Comparison of ENCODE assay signal across 28 mouse cellular contexts in the genomic region with DNA sequence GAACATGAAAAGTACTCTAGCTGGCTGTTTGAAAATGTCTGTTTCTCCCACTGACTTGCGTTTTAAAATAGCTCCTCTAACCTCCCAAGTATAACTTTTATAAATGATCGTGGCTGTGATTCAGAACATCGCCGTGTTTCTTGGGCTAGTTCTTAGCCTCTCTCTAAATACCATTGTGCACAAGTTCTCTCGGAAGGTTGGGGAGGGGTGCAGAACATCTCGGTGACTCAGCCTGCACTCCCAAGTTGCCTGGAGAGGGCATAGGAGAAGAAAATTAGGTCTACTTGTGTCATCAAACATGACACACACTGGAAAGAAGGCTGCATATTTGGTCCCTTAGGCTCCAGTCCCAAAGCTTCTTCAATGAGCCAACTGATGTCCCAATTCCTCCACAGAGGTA. TPM values are rescaled to one million over a fixed set of nuclear protein-coding genes. Genes with fewer than 3 reads are reported as not detected.
A peak's percentile ranks its signal among the peaks of the same experiment; 100 is the strongest.
DNase-seq lines count a peak whose midpoint lies in the region; ATAC-seq and TF ChIP-seq lines count a peak whose summit lies in the region.
"Had no signal": no experiment of that assay in that cellular context is flagged by ENCODE, and none has a peak within 500 bp of the region (broad histone marks: within the 10 kb centered on the region; RNA-seq: fewer than 3 reads in every experiment).

No protein-coding gene starts in this region.

- no peak overlapping the region for H3K27ac ChIP-seq in midbrain, embryonic 11.5 days (ENCODE audit: low read depth, low read length)
- no peak overlapping the region for H3K27ac ChIP-seq in midbrain, postnatal 0 days (ENCODE audit: low read depth, low read length)
- H3K27ac ChIP-seq in embryonic fibroblast, embryonic 13.5 days (ENCODE audit: insufficient read depth, low read length) = peak overlapping the region; percentile 52; the same call in 1 of the 2 replicates
- H3K27ac ChIP-seq in limb, embryonic 10.5 days = no peak overlapping the region
- H3K27ac ChIP-seq: embryonic facial prominence, embryonic 10.5 days; embryonic facial prominence, embryonic 12.5 days; forebrain, embryonic 10.5 days; forebrain, embryonic 12.5 days had no signal

- TF ChIP-seq CTCF in midbrain, postnatal 0 days (IDR thresholded peaks at IDR 0.05) = no peak
- TF ChIP-seq CTCF in embryonic fibroblast, embryonic 13.5 days (IDR thresholded peaks at IDR 0.05; ENCODE audit: borderline replicate concordance, insufficient read depth, low read length) = no peak

- H3K36me3 ChIP-seq in midbrain, embryonic 11.5 days (ENCODE audit: control insufficient read depth, insufficient read depth, low read length) = no peaks in the 10 kb centered on the region
- no peaks in the 10 kb centered on the region for H3K36me3 ChIP-seq in midbrain, postnatal 0 days (ENCODE audit: insufficient read depth, low read length)
- H3K36me3 ChIP-seq in limb, embryonic 10.5 days = no peaks in the 10 kb centered on the region
- H3K36me3 ChIP-seq: embryonic facial prominence, embryonic 10.5 days; embryonic facial prominence, embryonic 12.5 days; forebrain, embryonic 10.5 days; forebrain, embryonic 12.5 days had no signal

- H3K9ac ChIP-seq in midbrain, embryonic 11.5 days (ENCODE audit: low read length) = no peak overlapping the region
- H3K9ac ChIP-seq in midbrain, postnatal 0 days (replicated peaks; ENCODE audit: low read length, poor library complexity, severe bottlenecking) = no peak overlapping the region
- H3K9ac ChIP-seq: embryonic facial prominence, embryonic 12.5 days; forebrain, embryonic 12.5 days had no signal

- ATAC-seq in midbrain, embryonic 11.5 days (ENCODE audit: low FRiP score) = no peak
- ATAC-seq in midbrain, postnatal 0 days (ENCODE audit: low FRiP score) = no peak
- ATAC-seq: forebrain, embryonic 14.5 days; forebrain, embryonic 16.5 days had no signal

- no peak for TF ChIP-seq POLR2A in embryonic fibroblast, embryonic 13.5 days (IDR thresholded peaks at IDR 0.05; ENCODE audit: low read depth, low read length)

- H3K4me2 ChIP-seq in midbrain, embryonic 11.5 days = no peak overlapping the region
- no peak overlapping the region for H3K4me2 ChIP-seq in midbrain, postnatal 0 days (ENCODE audit: low read depth, low read length, poor library complexity, severe bottlenecking)
- H3K4me2 ChIP-seq: embryonic facial prominence, embryonic 12.5 days; forebrain, embryonic 12.5 days had no signal

- peak; percentile 26 for DNase-seq in midbrain, embryonic 11.5 days (ENCODE audit: low spot score, missing footprints)
- DNase-seq in midbrain, postnatal 0 days (ENCODE audit: low spot score) = no peak
- DNase-seq in 3T3-L1 (ENCODE audit: low read depth, low spot score) (peak; percentile 29), NIH3T3 (ENCODE audit: low read depth) (peak; percentile 54)
- DNase-seq in kidney, postnatal 36 days = no peak
- DNase-seq in limb, embryonic 10.5 days (ENCODE audit: low spot score) = no peak
- DNase-seq: adrenal gland, adult 2 months; adrenal gland, postnatal 10 days; adrenal gland, postnatal 25 days; cerebellum, adult 11-12 months; cerebellum, adult 2 months; cerebellum, adult 9-10 months; cerebellum, postnatal 10 days; cerebellum, postnatal 25 days had no signal

- no peaks in the 10 kb centered on the region for H3K4me1 ChIP-seq in midbrain, embryonic 11.5 days (ENCODE audit: control insufficient read depth, insufficient read depth, low read length)
- H3K4me1 ChIP-seq in midbrain, postnatal 0 days (ENCODE audit: insufficient read depth, low read length) = no peaks in the 10 kb centered on the region
- peaks cover 4% of the 10 kb centered on the region for H3K4me1 ChIP-seq in embryonic fibroblast, embryonic 13.5 days (ENCODE audit: control insufficient read depth, insufficient read depth, low read length)
- H3K4me1 ChIP-seq in limb, embryonic 10.5 days = no peaks in the 10 kb centered on the region
- H3K4me1 ChIP-seq: embryonic facial prominence, embryonic 10.5 days; embryonic facial prominence, embryonic 12.5 days; forebrain, embryonic 12.5 days had no signal

- no peaks in the 10 kb centered on the region for H3K27me3 ChIP-seq in midbrain, embryonic 11.5 days (ENCODE audit: control insufficient read depth, insufficient read depth, low read length)
- H3K27me3 ChIP-seq in midbrain, postnatal 0 days (ENCODE audit: insufficient read depth, low read length) = no peaks in the 10 kb centered on the region
- H3K27me3 ChIP-seq in limb, embryonic 10.5 days (ENCODE audit: low read depth, poor library complexity, severe bottlenecking) = no peaks in the 10 kb centered on the region
- H3K27me3 ChIP-seq: embryonic facial prominence, embryonic 12.5 days; forebrain, embryonic 12.5 days had no signal

- no peaks in the 10 kb centered on the region for H3K9me3 ChIP-seq in midbrain, embryonic 11.5 days (ENCODE audit: control insufficient read depth, low read length)
- no peaks in the 10 kb centered on the region for H3K9me3 ChIP-seq in midbrain, postnatal 0 days (ENCODE audit: low read length)
- H3K9me3 ChIP-seq in limb, embryonic 10.5 days (replicated peaks) = no peaks in the 10 kb centered on the region
- H3K9me3 ChIP-seq: embryonic facial prominence, embryonic 10.5 days; embryonic facial prominence, embryonic 12.5 days; forebrain, embryonic 10.5 days; forebrain, embryonic 12.5 days had no signal

- WGBS in midbrain, embryonic 11.5 days = 89% methylated on average over 6 of the region's 6 CpGs
- 94% methylated on average over 6 of the region's 6 CpGs for WGBS in midbrain, postnatal 0 days
- WGBS in limb, embryonic 10.5 days = 91% methylated on average over 6 of the region's 6 CpGs

- H3K4me3 ChIP-seq in midbrain, embryonic 11.5 days (ENCODE audit: low read depth, low read length) = no peak overlapping the region
- H3K4me3 ChIP-seq in midbrain, postnatal 0 days (ENCODE audit: low read depth, low read length) = no peak overlapping the region
- H3K4me3 ChIP-seq in embryonic fibroblast, embryonic 13.5 days (ENCODE audit: insufficient read depth, low read length) = no peak overlapping the region
- H3K4me3 ChIP-seq in limb, embryonic 10.5 days = no peak overlapping the region
- H3K4me3 ChIP-seq: embryonic facial prominence, embryonic 10.5 days; embryonic facial prominence, embryonic 12.5 days; erythroblast, embryonic 14.5 days; forebrain, embryonic 10.5 days; forebrain, embryonic 12.5 days had no signal

RNA-seq across cellular contexts. Expression of a gene that starts 4.4 kb away (rescaled TPM):
- not detected in 2 replicates for polyA plus RNA-seq in midbrain, embryonic 11.5 days (2014; fragmentation: Nextera tagmentation; extraction: Ambion mirVana)
- not detected in 2 replicates for total RNA-seq in midbrain, postnatal 0 days (2014; rRNA removed)
- not detected in 2 replicates for polyA plus RNA-seq in midbrain, postnatal 0 days (2015; fragmentation: Nextera tagmentation; extraction: Ambion mirVana)
- not detected in 2 replicates for polyA plus RNA-seq in embryonic fibroblast, embryonic 13.5 days (2011; ENCODE audit: insufficient read length, low read depth, missing spikeins)
- polyA plus RNA-seq in limb, embryonic 10.5 days (2016; fragmentation: Nextera tagmentation; extraction: Ambion mirVana) = not detected in 2 replicates
- total RNA-seq: adrenal gland, adult 2 months; adrenal gland, postnatal 10 days; adrenal gland, postnatal 25 days; adrenal gland, postnatal 4 days; ES-E14; MEL had no signal
- polyA plus RNA-seq: adrenal gland, adult 2 months; C2C12; cerebellum, adult 2 months; cortical plate, adult 2 months; embryonic facial prominence, embryonic 10.5 days; embryonic facial prominence, embryonic 12.5 days; embryonic facial prominence, embryonic 14.5 days; erythroblast, embryonic 14.5 days; forebrain, embryonic 10.5 days; forebrain, embryonic 12.5 days; forebrain, embryonic 14.5 days; forebrain, embryonic 16.5 days had no signal

RNA-seq across cellular contexts. Expression of a gene that starts 26.0 kb away (rescaled TPM):
- 24.1 and 27.4 TPM in 2 replicates for polyA plus RNA-seq in midbrain, embryonic 11.5 days (2014; fragmentation: Nextera tagmentation; extraction: Ambion mirVana)
- 11.6 and 23.8 TPM in 2 replicates for total RNA-seq in midbrain, postnatal 0 days (2014; rRNA removed)
- 31.1 and 33.2 TPM in 2 replicates for polyA plus RNA-seq in midbrain, postnatal 0 days (2015; fragmentation: Nextera tagmentation; extraction: Ambion mirVana)
- polyA plus RNA-seq in embryonic fibroblast, embryonic 13.5 days (2011; ENCODE audit: insufficient read length, low read depth, missing spikeins) = 8.7 and 9.0 TPM in 2 replicates
- 21.1 and 21.4 TPM in 2 replicates for polyA plus RNA-seq in limb, embryonic 10.5 days (2016; fragmentation: Nextera tagmentation; extraction: Ambion mirVana)

Comparison
In these comparisons a context has a peak if more than half of its experiments do, and no peak if none do; other contexts are left out.
1. DNase-seq: peak in midbrain, embryonic 11.5 days (single experiment), 3T3-L1 (single experiment) and NIH3T3 (single experiment); none in midbrain, postnatal 0 days (single experiment), kidney, postnatal 36 days (0 of 2) and limb, embryonic 10.5 days (single experiment).